In the genomic region with DNA sequence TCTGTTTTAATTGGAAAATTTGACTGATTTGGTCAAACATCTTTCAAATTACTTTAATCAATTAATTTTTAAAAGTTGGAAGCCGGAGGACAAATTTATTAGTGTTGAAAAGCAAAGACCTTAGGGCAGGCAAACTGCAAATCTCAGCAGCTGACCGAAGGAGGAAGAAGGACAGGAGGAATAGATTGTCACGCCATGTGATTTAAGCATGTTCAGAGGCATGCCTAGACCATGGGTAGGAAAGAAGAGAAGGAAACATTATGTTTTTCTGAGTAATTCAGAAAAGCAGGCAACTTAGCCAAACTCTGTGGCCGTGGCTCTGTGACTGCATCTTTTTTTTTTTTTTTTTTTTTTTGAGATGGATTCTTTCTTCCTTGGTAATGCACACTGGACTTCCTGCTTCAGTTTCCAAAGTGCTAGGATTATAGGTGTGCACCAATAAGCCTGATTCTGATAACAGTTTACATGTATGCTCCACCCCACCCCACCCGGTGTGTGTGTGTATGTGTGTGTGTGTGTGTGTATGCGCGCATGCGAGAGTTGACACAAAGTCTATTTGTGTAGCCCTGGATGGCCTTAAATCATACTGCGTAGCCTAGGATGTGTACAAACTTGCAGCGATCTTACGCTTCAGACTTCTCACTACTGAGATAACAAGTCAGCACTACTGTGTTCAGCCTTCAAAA, we compare ENCODE assay signal across 23 mouse cellular contexts. TPM values are rescaled to one million over a fixed set of nuclear protein-coding genes. Genes with fewer than 3 reads are reported as not detected.
DNase-seq lines count a peak whose midpoint lies in the region; ATAC-seq and TF ChIP-seq lines count a peak whose summit lies in the region.
"Had no signal": no experiment of that assay in that cellular context is flagged by ENCODE, and none has a peak within 500 bp of the region (broad histone marks: within the 10 kb centered on the region; RNA-seq: fewer than 3 reads in every experiment).

No protein-coding gene starts in this region.

- no peak overlapping the region for H3K4me2 ChIP-seq in liver, embryonic 11.5 days
- no peak overlapping the region for H3K4me2 ChIP-seq in intestine, postnatal 0 days (replicated peaks; ENCODE audit: low read depth)
- H3K4me2 ChIP-seq: forebrain, embryonic 13.5 days; heart, embryonic 13.5 days; hindbrain, embryonic 15.5 days; limb, embryonic 12.5 days; liver, embryonic 15.5 days; midbrain, embryonic 11.5 days; neural tube, embryonic 13.5 days; stomach, embryonic 15.5 days had no signal

- no peaks in the 10 kb centered on the region for H3K27me3 ChIP-seq in liver, embryonic 11.5 days (replicated peaks; ENCODE audit: control insufficient read depth, insufficient read depth, low read length)
- H3K27me3 ChIP-seq in intestine, postnatal 0 days (replicated peaks; ENCODE audit: control insufficient read depth, insufficient read depth, low read length), result no peaks in the 10 kb centered on the region
- H3K27me3 ChIP-seq: forebrain, embryonic 13.5 days; heart, embryonic 13.5 days; hindbrain, embryonic 15.5 days; limb, embryonic 12.5 days; liver, embryonic 15.5 days; neural tube, embryonic 13.5 days; stomach, embryonic 15.5 days had no signal

- DNase-seq in liver, result peak; percentile 7
- DNase-seq in liver, embryonic 11.5 days (ENCODE audit: low spot score), result no peak
- DNase-seq in urinary bladder, postnatal 25 days (ENCODE audit: low spot score), result peak; percentile 6
- DNase-seq in urinary bladder, adult 2 months (ENCODE audit: low spot score), result no peak
- DNase-seq in natural killer cell, adult 2 months (ENCODE audit: low spot score in 2 of 2), result no peak
- no peak for DNase-seq in right cerebral cortex, adult 2 months (ENCODE audit: low spot score in 2 of 2)
- DNase-seq: adrenal gland, adult 8-10 months; cerebellum, adult 11-12 months; heart, postnatal 36 days; lung, postnatal 10 days; right cerebral cortex, adult 18-20 months had no signal

- no peak for ATAC-seq in liver, embryonic 11.5 days (replicated peaks; ENCODE audit: low FRiP score)
- ATAC-seq in intestine, postnatal 0 days, result no peak
- ATAC-seq: forebrain, embryonic 13.5 days; intestine, embryonic 16.5 days; Patski had no signal

- H3K36me3 ChIP-seq in liver, embryonic 11.5 days (ENCODE audit: control insufficient read depth, insufficient read depth, low read length), result no peaks in the 10 kb centered on the region
- no peaks in the 10 kb centered on the region for H3K36me3 ChIP-seq in macrophage (ENCODE audit: inconsistent target)
- H3K36me3 ChIP-seq in intestine, postnatal 0 days (ENCODE audit: control insufficient read depth, insufficient read depth), result no peaks in the 10 kb centered on the region
- H3K36me3 ChIP-seq: heart, embryonic 13.5 days; hindbrain, embryonic 15.5 days; limb, embryonic 12.5 days; liver, embryonic 15.5 days; neural tube, embryonic 13.5 days; stomach, embryonic 15.5 days had no signal

- 83% methylated on average over 11 of the region's 11 CpGs for WGBS in liver, embryonic 11.5 days
- 31% methylated on average over 10 of the region's 11 CpGs for WGBS in macrophage (ENCODE audit: missing documents)
- WGBS in intestine, postnatal 0 days, result 83% methylated on average over 11 of the region's 11 CpGs

- no peak overlapping the region for H3K27ac ChIP-seq in liver, embryonic 11.5 days (ENCODE audit: low read depth, low read length)
- peak overlapping the region; percentile 73 for H3K27ac ChIP-seq in macrophage
- no peak overlapping the region for H3K27ac ChIP-seq in intestine, postnatal 0 days (ENCODE audit: low read depth, low read length)
- H3K27ac ChIP-seq: forebrain, embryonic 13.5 days; heart, embryonic 13.5 days; hindbrain, embryonic 15.5 days; limb, embryonic 12.5 days; liver, embryonic 15.5 days; neural tube, embryonic 13.5 days; stomach, embryonic 15.5 days had no signal

- H3K4me1 ChIP-seq in liver, embryonic 11.5 days (replicated peaks; ENCODE audit: control insufficient read depth, insufficient read depth, low read length), result no peaks in the 10 kb centered on the region
- no peaks in the 10 kb centered on the region for H3K4me1 ChIP-seq in intestine, postnatal 0 days (replicated peaks; ENCODE audit: control insufficient read depth, insufficient read depth, low read length)
- H3K4me1 ChIP-seq: forebrain, embryonic 13.5 days; heart, embryonic 13.5 days; hindbrain, embryonic 15.5 days; limb, embryonic 12.5 days; liver, embryonic 15.5 days; neural tube, embryonic 13.5 days; stomach, embryonic 15.5 days had no signal

- no peak overlapping the region for H3K4me3 ChIP-seq in liver, embryonic 11.5 days (ENCODE audit: low read depth, low read length)
- peak overlapping the region; percentile 49 for H3K4me3 ChIP-seq in macrophage (ENCODE audit: inconsistent target)
- H3K4me3 ChIP-seq in intestine, postnatal 0 days (ENCODE audit: low read depth, low read length), result no peak overlapping the region
- H3K4me3 ChIP-seq: forebrain, embryonic 13.5 days; heart, embryonic 13.5 days; hindbrain, embryonic 15.5 days; limb, embryonic 12.5 days; liver, embryonic 15.5 days; neural tube, embryonic 13.5 days; stomach, embryonic 15.5 days had no signal

- no peaks in the 10 kb centered on the region for H3K9me3 ChIP-seq in liver, embryonic 11.5 days (ENCODE audit: control insufficient read depth, low read length)
- H3K9me3 ChIP-seq in intestine, postnatal 0 days (ENCODE audit: control insufficient read depth), result no peaks in the 10 kb centered on the region
- H3K9me3 ChIP-seq: forebrain, embryonic 13.5 days; heart, embryonic 13.5 days; hindbrain, embryonic 15.5 days; limb, embryonic 12.5 days; liver, embryonic 15.5 days; neural tube, embryonic 13.5 days; stomach, embryonic 15.5 days had no signal

- no peak for TF ChIP-seq CTCF in intestine, postnatal 0 days (IDR thresholded peaks at IDR 0.05; ENCODE audit: low read depth)

- H3K79me2 ChIP-seq in macrophage (ENCODE audit: inconsistent target), result peaks cover 60% of the 10 kb centered on the region

- H3K9ac ChIP-seq in liver, embryonic 11.5 days (ENCODE audit: low read depth, low read length), result no peak overlapping the region
- H3K9ac ChIP-seq in intestine, postnatal 0 days (ENCODE audit: low read depth, low read length), result no peak overlapping the region
- H3K9ac ChIP-seq: forebrain, embryonic 13.5 days; heart, embryonic 13.5 days; hindbrain, embryonic 15.5 days; limb, embryonic 12.5 days; liver, embryonic 15.5 days; neural tube, embryonic 13.5 days; stomach, embryonic 15.5 days had no signal

RNA-seq across cellular contexts. Expression of gene 5430427O19Rik, which starts 1.4 kb away (rescaled TPM):
- 0.23 and 0.31 TPM in 2 replicates for polyA plus RNA-seq in liver, embryonic 11.5 days (2014; fragmentation: Nextera tagmentation; extraction: Ambion mirVana)
- polyA plus RNA-seq in urinary bladder, adult 2 months (2012; rRNA removed), result 0.22 and 0.32 TPM in 2 replicates
- 100 to 1,000 TPM in 2 of 26 experiments, 10 to 100 TPM in 24; 13.2 to 131 (median 44.1) TPM for total RNA-seq in macrophage (2018; cell fraction: chromatin; rRNA removed)
- 10 to 100 TPM; 12.9 to 43.4 (median 21.3) TPM for total RNA-seq in macrophage (2018; cell fraction: cytosol; rRNA removed)
- total RNA-seq in macrophage (2018; cell fraction: nucleus; rRNA removed), result 100 to 1,000 TPM in 2 of 26 experiments, 10 to 100 TPM in 24; 26.1 to 109 (median 45.8) TPM
- 9.2 to 17.1 TPM (median 15.3 TPM) in 3 replicates for polyA plus RNA-seq in macrophage (2018)
- polyA plus RNA-seq in intestine, postnatal 0 days (2015; fragmentation: Nextera tagmentation; extraction: Ambion mirVana), result 0.07 and 0.17 TPM in 2 replicates
- polyA plus RNA-seq: hindbrain, embryonic 15.5 days; Patski had no signal

Comparison
In these comparisons a context has a peak if more than half of its experiments do, and no peak if none do; other contexts are left out.
1. DNase-seq: peak in liver (single experiment) and urinary bladder, postnatal 25 days (single experiment); none in liver, embryonic 11.5 days (single experiment), urinary bladder, adult 2 months (single experiment), natural killer cell, adult 2 months (0 of 2) and right cerebral cortex, adult 2 months (0 of 2).